Comparison of ENCODE assay signal across 8 mouse cellular contexts in genomic region chr9:64812475-64812860, GRCm38 (mm10). TPM values are rescaled to one million over a fixed set of nuclear protein-coding genes. Genes with fewer than 3 reads are reported as not detected.
DNase-seq lines count a peak whose midpoint lies in the region; ATAC-seq and TF ChIP-seq lines count a peak whose summit lies in the region.

No protein-coding gene starts in this region.

- WGBS in heart, postnatal 0 days = 35% methylated on average over 1 of the region's 1 CpGs
- WGBS in hindbrain, embryonic 16.5 days = 24% methylated on average over 1 of the region's 1 CpGs
- WGBS in midbrain, embryonic 16.5 days = 23% methylated on average over 1 of the region's 1 CpGs

- H3K4me3 ChIP-seq in heart, postnatal 0 days (ENCODE audit: low read depth, low read length) = peak overlapping the region; percentile 80
- peak overlapping the region; percentile 71 for H3K4me3 ChIP-seq in brown adipose tissue, adult 24 weeks (ENCODE audit: insufficient read depth, low read depth, low read length)
- peak overlapping the region; percentile 91 for H3K4me3 ChIP-seq in hindbrain, embryonic 16.5 days (ENCODE audit: low read length)
- H3K4me3 ChIP-seq in midbrain, embryonic 16.5 days (ENCODE audit: low read depth, low read length) = peak overlapping the region; percentile 83

- no peak overlapping the region for H3K9ac ChIP-seq in heart, postnatal 0 days (replicated peaks; ENCODE audit: low read depth, low read length)
- H3K9ac ChIP-seq in hindbrain, embryonic 16.5 days (ENCODE audit: low read depth, low read length) = peak overlapping the region; percentile 92
- peak overlapping the region; percentile 72; the same call in 1 of the 2 replicates for H3K9ac ChIP-seq in midbrain, embryonic 16.5 days (ENCODE audit: low read depth, low read length)

- TF ChIP-seq CTCF in heart, postnatal 0 days (IDR thresholded peaks at IDR 0.05; ENCODE audit: low read depth) = no peak

- no peak for DNase-seq in heart, postnatal 0 days (ENCODE audit: low spot score)
- DNase-seq in heart, postnatal 25 days (ENCODE audit: low spot score) = no peak
- DNase-seq in gastrocnemius, postnatal 36 days = no peak
- no peak for DNase-seq in thymus, postnatal 36 days
- DNase-seq in left cerebral cortex, adult 9 months (ENCODE audit: low spot score in 2 of 2) = no peak

- intact Hi-C loops in heart, postnatal 25 days (cut with DNase I) = loop anchor here (5.0 kb wide), 2 partner anchors 35 to 75 kb away; partner anchors contain the start of gene Rab11a
- intact Hi-C loops in gastrocnemius, postnatal 36 days (cut with DNase I) = no loop called here

- no peaks in the 10 kb centered on the region for H3K36me3 ChIP-seq in heart, postnatal 0 days (replicated peaks; ENCODE audit: control insufficient read depth, insufficient read depth, low read length)
- no peaks in the 10 kb centered on the region for H3K36me3 ChIP-seq in hindbrain, embryonic 16.5 days (ENCODE audit: control insufficient read depth, insufficient read depth, low read length)
- no peaks in the 10 kb centered on the region for H3K36me3 ChIP-seq in midbrain, embryonic 16.5 days (ENCODE audit: control insufficient read depth, insufficient read depth, low read length)

- H3K27me3 ChIP-seq in heart, postnatal 0 days (ENCODE audit: control insufficient read depth, insufficient read depth, low read length) = no peaks in the 10 kb centered on the region
- H3K27me3 ChIP-seq in hindbrain, embryonic 16.5 days (replicated peaks; ENCODE audit: control insufficient read depth, insufficient read depth, low read length) = no peaks in the 10 kb centered on the region
- no peaks in the 10 kb centered on the region for H3K27me3 ChIP-seq in midbrain, embryonic 16.5 days (ENCODE audit: control insufficient read depth, insufficient read depth, low read depth, low read length)

- H3K4me2 ChIP-seq in heart, postnatal 0 days (ENCODE audit: low read depth, low read length) = peak overlapping the region; percentile 71
- H3K4me2 ChIP-seq in hindbrain, embryonic 16.5 days (ENCODE audit: low read length) = peak overlapping the region; percentile 72
- H3K4me2 ChIP-seq in midbrain, embryonic 16.5 days (ENCODE audit: low read length) = peak overlapping the region; percentile 72

- ATAC-seq in heart, postnatal 0 days (ENCODE audit: insufficient read depth, low read depth) = no peak
- ATAC-seq in hindbrain, embryonic 16.5 days = no peak
- no peak for ATAC-seq in midbrain, embryonic 16.5 days

- H3K27ac ChIP-seq in heart, postnatal 0 days (ENCODE audit: low read depth) = no peak overlapping the region
- no peak overlapping the region for H3K27ac ChIP-seq in brown adipose tissue, adult 24 weeks (replicated peaks; ENCODE audit: low read depth, low read length)
- H3K27ac ChIP-seq in hindbrain, embryonic 16.5 days (ENCODE audit: low read depth, low read length) = no peak overlapping the region
- H3K27ac ChIP-seq in midbrain, embryonic 16.5 days (ENCODE audit: low read length) = peak overlapping the region; percentile 97; the same call in 1 of the 2 replicates

- no peak for TF ChIP-seq EP300 in heart, postnatal 0 days (IDR thresholded peaks at IDR 0.05; ENCODE audit: low read depth)

- H3K4me1 ChIP-seq in heart, postnatal 0 days (ENCODE audit: control insufficient read depth, insufficient read depth) = peaks cover 5% of the 10 kb centered on the region; the same call in 1 of the 2 replicates
- no peaks in the 10 kb centered on the region; the same call in 1 of the 2 replicates for H3K4me1 ChIP-seq in brown adipose tissue, adult 24 weeks (ENCODE audit: control insufficient read depth, insufficient read depth, insufficient read length, low read length)
- H3K4me1 ChIP-seq in hindbrain, embryonic 16.5 days (ENCODE audit: control insufficient read depth, insufficient read depth, low read depth, low read length) = peaks cover 7% of the 10 kb centered on the region; the same call in 1 of the 2 replicates
- peaks cover 16% of the 10 kb centered on the region for H3K4me1 ChIP-seq in midbrain, embryonic 16.5 days (ENCODE audit: control insufficient read depth, insufficient read depth, low read length)

- H3K9me3 ChIP-seq in heart, postnatal 0 days (replicated peaks; ENCODE audit: control insufficient read depth, low read length) = no peaks in the 10 kb centered on the region
- H3K9me3 ChIP-seq in hindbrain, embryonic 16.5 days (ENCODE audit: control insufficient read depth, low read length) = no peaks in the 10 kb centered on the region
- H3K9me3 ChIP-seq in midbrain, embryonic 16.5 days (replicated peaks; ENCODE audit: control insufficient read depth, low read length, poor library complexity, severe bottlenecking) = no peaks in the 10 kb centered on the region

RNA-seq across cellular contexts. Expression of gene Dennd4a, which starts 1.3 kb away (rescaled TPM):
- 7.0 and 9.9 TPM in 2 replicates for total RNA-seq in heart, postnatal 0 days (2014; rRNA removed; ENCODE audit: low replicate concordance)
- 2.6 and 3.1 TPM in 2 replicates for polyA plus RNA-seq in heart, postnatal 0 days (2015; fragmentation: Nextera tagmentation; extraction: Ambion mirVana)
- 1 to 10 TPM; 6.9 to 7.9 TPM for total RNA-seq in heart, postnatal 25 days (2021)
- 11.0 and 24.6 TPM in 2 replicates for polyA plus RNA-seq in brown adipose tissue, adult 24 weeks (2012; ENCODE audit: insufficient read depth, insufficient read length, missing spikeins)
- 9.2 and 9.3 TPM in 2 replicates for polyA plus RNA-seq in hindbrain, embryonic 16.5 days (2015; fragmentation: Nextera tagmentation; extraction: Ambion mirVana)
- 9.6 and 10.2 TPM in 2 replicates for polyA plus RNA-seq in midbrain, embryonic 16.5 days (2015; fragmentation: Nextera tagmentation; extraction: Ambion mirVana)
- total RNA-seq in gastrocnemius, postnatal 36 days (2021) = 1 to 10 TPM; 2.6 to 3.5 TPM
